36 mouse cellular contexts compared by ENCODE assay signal in the genomic region with DNA sequence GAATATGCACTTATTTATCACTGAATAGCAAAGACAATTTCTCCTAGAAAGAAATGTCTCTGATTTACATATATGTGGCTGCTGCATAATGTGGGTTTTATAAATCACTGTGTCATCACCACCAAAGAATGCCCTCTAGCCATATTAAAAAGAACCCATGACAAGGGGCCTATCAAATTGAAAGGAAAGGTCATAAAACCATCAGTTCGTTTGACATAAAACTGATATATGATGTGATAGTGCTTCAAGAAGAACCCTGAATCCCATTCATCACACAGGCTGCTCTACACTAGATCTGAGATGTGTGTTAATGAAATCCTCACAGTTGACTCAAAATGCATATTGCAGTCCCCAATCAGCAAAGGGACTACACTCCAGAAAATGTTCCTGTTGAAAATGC. TPM values are rescaled to one million over a fixed set of nuclear protein-coding genes. Genes with fewer than 3 reads are reported as not detected.
"Had no signal": no experiment of that assay in that cellular context is flagged by ENCODE, and none has a peak within 500 bp of the region (broad histone marks: within the 10 kb centered on the region; RNA-seq: fewer than 3 reads in every experiment).

No protein-coding gene starts in this region.

- DNase-seq: forebrain, postnatal 0 days; gastrocnemius, postnatal 14 days; gastrocnemius, postnatal 36 days; heart, adult 11 months; heart, adult 2 months; heart, postnatal 14 days; heart, postnatal 36 days; kidney, adult 11 months; kidney, adult 2 months; kidney, adult 9 months; kidney, postnatal 25 days; kidney, postnatal 4 days; layer of hippocampus, adult 9-11 months; liver had no signal

- H3K27ac ChIP-seq: heart, adult 2 months; heart, embryonic 13.5 days; heart, embryonic 15.5 days; hindbrain, embryonic 13.5 days; hindbrain, embryonic 15.5 days; hindbrain, postnatal 0 days; kidney, embryonic 15.5 days; kidney, postnatal 0 days; layer of hippocampus, adult 2 months; left cerebral cortex, adult 2 months; limb, embryonic 10.5 days; limb, embryonic 12.5 days had no signal

- H3K27me3 ChIP-seq: heart, embryonic 13.5 days; heart, embryonic 15.5 days; hindbrain, embryonic 13.5 days; hindbrain, embryonic 15.5 days; kidney, embryonic 15.5 days; limb, embryonic 12.5 days had no signal

- H3K9me3 ChIP-seq: heart, embryonic 13.5 days; heart, embryonic 15.5 days; hindbrain, embryonic 13.5 days; hindbrain, embryonic 15.5 days; kidney, embryonic 15.5 days; limb, embryonic 10.5 days; limb, embryonic 12.5 days had no signal

- H3K36me3 ChIP-seq: heart, embryonic 15.5 days; hindbrain, embryonic 13.5 days; hindbrain, embryonic 15.5 days; kidney, embryonic 15.5 days; limb, embryonic 10.5 days; limb, embryonic 12.5 days had no signal

- H3K9ac ChIP-seq: forebrain, postnatal 0 days; heart, embryonic 13.5 days; heart, embryonic 15.5 days; hindbrain, embryonic 13.5 days; hindbrain, embryonic 15.5 days; kidney, embryonic 15.5 days; limb, embryonic 12.5 days had no signal

- H3K4me3 ChIP-seq: heart, adult 2 months; heart, embryonic 13.5 days; heart, embryonic 15.5 days; hindbrain, embryonic 13.5 days; hindbrain, embryonic 15.5 days; kidney, embryonic 15.5 days; layer of hippocampus, adult 2 months; left cerebral cortex, adult 2 months; limb, embryonic 10.5 days; limb, embryonic 12.5 days had no signal

- H3K4me2 ChIP-seq: heart, embryonic 11.5 days; heart, embryonic 13.5 days; heart, embryonic 15.5 days; hindbrain, embryonic 13.5 days; hindbrain, embryonic 15.5 days; kidney, embryonic 15.5 days; limb, embryonic 12.5 days had no signal

- H3K4me1 ChIP-seq: heart, embryonic 13.5 days; heart, embryonic 15.5 days; hindbrain, embryonic 13.5 days; hindbrain, embryonic 15.5 days; kidney, embryonic 15.5 days; limb, embryonic 10.5 days; limb, embryonic 12.5 days had no signal

- ATAC-seq: forebrain, postnatal 0 days; hindbrain, postnatal 0 days; intestine, embryonic 16.5 days had no signal

RNA-seq across cellular contexts. Expression of a gene that starts 27.4 kb away (rescaled TPM):
- total RNA-seq: forebrain, postnatal 0 days; gastrocnemius, adult 18-20 months; gastrocnemius, adult 8-10 months; gastrocnemius, postnatal 14 days; gastrocnemius, postnatal 36 days; hindbrain, postnatal 0 days; layer of hippocampus, adult 2 months; layer of hippocampus, postnatal 25 days; left cerebral cortex, postnatal 14 days; left cerebral cortex, postnatal 36 days had no signal
- polyA plus RNA-seq: heart, embryonic 11.5 days; heart, embryonic 13.5 days; hindbrain, embryonic 11.5 days; intestine, embryonic 14.5 days; limb, embryonic 10.5 days; limb, embryonic 12.5 days had no signal

RNA-seq across cellular contexts. Expression of a gene that starts 57.5 kb away (rescaled TPM):
- total RNA-seq: forebrain, postnatal 0 days; hematopoietic stem cell, adult 5-6 weeks; hindbrain, postnatal 0 days; layer of hippocampus, adult 2 months; layer of hippocampus, postnatal 25 days; left cerebral cortex, adult 2 months; left cerebral cortex, postnatal 36 days had no signal
- polyA plus RNA-seq: heart, embryonic 11.5 days; heart, embryonic 13.5 days; hindbrain, embryonic 11.5 days; hindbrain, embryonic 13.5 days; hindbrain, embryonic 15.5 days; hindbrain, postnatal 0 days; intestine, embryonic 14.5 days; intestine, embryonic 16.5 days; kidney, embryonic 15.5 days; kidney, postnatal 0 days; limb, embryonic 10.5 days; limb, embryonic 12.5 days; limb, embryonic 14.5 days had no signal
